Mouse (Mus musculus) heart, embryonic 16.5 days (tissue): Measurements from ENCODE around the gene Hivep3. TPM values are rescaled to one million over a fixed set of nuclear protein-coding genes. Genes with fewer than 3 reads are reported as not detected.

Experiments
- ATAC-seq: fragments of 200-750 bp; cut with Nextera tagmentation; replicated peaks from 2 replicates; pipeline ENCODE4 v1.8.0; 2017; ENCODE audit warnings: moderate number of reproducible peaks; ENCODE audit not compliant: insufficient read depth, low FRiP score; ENCODE audit errors: extremely low read depth
- H3K27ac ChIP-seq: fragments of 300-500 bp; sonication (generic); 2 replicates; pipeline ENCODE4 v1.5.1; 2014; ENCODE audit warnings: mild to moderate bottlenecking, low read length, control low read depth, moderate library complexity
- H3K27me3 ChIP-seq: fragments of 300-500 bp; sonication (generic); 2 replicates; pipeline ENCODE4 v1.6.1; 2014; ENCODE audit warnings: low read length, mixed read lengths; ENCODE audit not compliant: control insufficient read depth, insufficient read depth
- H3K36me3 ChIP-seq: fragments of 300-500 bp; sonication (generic); 2 replicates; pipeline ENCODE4 v1.6.1; 2014; ENCODE audit not compliant: control insufficient read depth, insufficient read depth
- H3K4me1 ChIP-seq: fragments of 300-500 bp; sonication (generic); 2 replicates; pipeline ENCODE4 v1.6.1; 2014; ENCODE audit warnings: low read length, mixed read lengths; ENCODE audit not compliant: control insufficient read depth, insufficient read depth
- H3K4me2 ChIP-seq: fragments of 300-500 bp; sonication (generic); 2 replicates; pipeline ENCODE4 v1.6.1; 2014; ENCODE audit warnings: low read depth, mild to moderate bottlenecking, control low read depth, low read length
- H3K4me3 ChIP-seq: fragments of 300-500 bp; sonication (generic); 2 replicates; pipeline ENCODE4 v1.5.1; 2014; ENCODE audit warnings: mild to moderate bottlenecking, control low read depth, low read length
- H3K9ac ChIP-seq: fragments of 300-500 bp; sonication (generic); 2 replicates; pipeline ENCODE4 v1.6.1; 2014; ENCODE audit warnings: low read length, control low read depth
- H3K9me3 ChIP-seq: fragments of 300-500 bp; sonication (generic); replicated peaks from 2 replicates; pipeline ENCODE4 v1.6.1; 2016; ENCODE audit warnings: low read length; ENCODE audit not compliant: control insufficient read depth
- WGBS: fragments of 180-500 bp; shearing (Covaris S2); extraction: QIAGEN DNeasy Blood & Tissue Kit; methylation state at CpG from one replicate; pipeline ENCODE4 v1.1.7; 2014; 5-methylcytosine and 5-hydroxymethylcytosine counted together
- polyA plus RNA-seq: library from polyadenylated mRNA; unstranded; fragments of >200 nt; fragmentation: Nextera tagmentation; extraction: Ambion mirVana; gene quantifications from 2 replicates; pipeline ENCODE4 v1.2.1, GENCODE M21; 2015

The Hivep3 gene
- polyA plus RNA-seq, 1 experiment from 2014 or later = 9.4 TPM

DNA sequence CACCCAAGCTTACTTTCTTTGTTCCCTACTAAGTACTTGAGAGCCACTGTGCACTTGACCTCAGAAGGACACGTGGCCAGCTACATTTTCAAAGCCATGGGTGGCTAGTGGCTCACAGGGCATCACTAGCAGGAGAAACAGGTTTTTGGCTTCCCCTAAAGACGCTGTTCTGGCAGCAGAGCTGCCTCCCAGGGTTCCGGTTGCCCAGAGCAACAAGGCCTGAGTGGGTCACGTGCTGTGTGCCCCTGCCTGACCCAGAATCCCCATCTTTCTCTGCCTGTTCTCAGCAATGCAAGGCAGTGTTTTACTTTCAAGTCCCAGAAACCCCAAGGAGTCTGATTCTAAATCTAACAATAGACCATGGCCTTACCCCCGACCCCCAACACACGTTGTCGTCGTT, 198.3 kb downstream of the Hivep3 start:
- H3K27me3 ChIP-seq = no peaks in the 10 kb centered on the region
- no peak overlapping the region for H3K9ac ChIP-seq
- WGBS = 72% methylated on average over 8 of the region's 8 CpGs
- no peak overlapping the region for H3K27ac ChIP-seq
- H3K4me3 ChIP-seq = no peak overlapping the region
- no peaks in the 10 kb centered on the region for H3K36me3 ChIP-seq
- no peak overlapping the region for H3K4me2 ChIP-seq
- no peaks in the 10 kb centered on the region for H3K4me1 ChIP-seq
- H3K9me3 ChIP-seq = no peaks in the 10 kb centered on the region
- ATAC-seq = no peak

DNA sequence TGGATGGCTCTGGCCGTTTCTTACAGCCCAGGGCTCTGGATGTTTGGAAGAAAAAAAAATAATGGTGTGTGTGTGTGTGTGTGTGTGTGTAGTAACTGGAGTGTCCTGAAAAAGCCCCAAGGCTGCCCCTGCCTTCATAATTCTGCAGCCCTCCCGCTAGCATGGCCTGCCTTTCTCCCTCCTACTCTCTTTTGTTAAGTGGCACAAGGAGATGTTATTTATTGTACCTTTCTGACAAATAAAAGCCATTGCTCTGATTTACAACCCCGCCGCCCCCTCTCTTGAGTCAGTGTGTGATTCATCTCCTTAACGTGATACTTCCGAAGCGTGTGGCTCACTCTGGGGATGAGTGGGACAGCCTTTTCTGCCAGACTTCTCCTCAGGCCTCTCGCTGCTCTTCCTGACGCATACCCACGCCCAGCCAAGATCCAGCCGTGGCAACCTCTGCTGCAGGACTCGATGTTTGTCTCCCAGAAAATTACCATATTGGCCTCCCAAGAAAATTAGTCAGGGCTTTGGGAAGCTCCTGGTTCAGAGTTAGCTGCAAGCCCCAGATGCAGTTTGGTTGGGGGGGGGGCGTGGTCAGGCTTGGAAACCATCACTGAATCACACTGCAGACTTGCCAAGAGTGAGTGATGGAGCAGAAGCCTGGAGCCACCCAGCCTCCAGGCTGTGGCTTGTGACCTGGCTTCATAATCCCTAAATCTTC, 199.1 kb downstream of the Hivep3 start:
- no peak overlapping the region for H3K27ac ChIP-seq
- H3K4me3 ChIP-seq = no peak overlapping the region
- H3K36me3 ChIP-seq = no peaks in the 10 kb centered on the region
- ATAC-seq = no peak
- no peaks in the 10 kb centered on the region for H3K9me3 ChIP-seq
- H3K27me3 ChIP-seq = no peaks in the 10 kb centered on the region
- H3K4me2 ChIP-seq = no peak overlapping the region
- WGBS = 74% methylated on average over 13 of the region's 13 CpGs
- no peak overlapping the region for H3K9ac ChIP-seq
- H3K4me1 ChIP-seq = peaks cover 3% of the 10 kb centered on the region

- no peaks in the 10 kb centered on the region for H3K27me3 ChIP-seq
- H3K27ac ChIP-seq = no peak overlapping the region
- ATAC-seq = no peak
- no peak overlapping the region for H3K9ac ChIP-seq
- H3K4me2 ChIP-seq = no peak overlapping the region
- H3K36me3 ChIP-seq = no peaks in the 10 kb centered on the region
- WGBS = 66% methylated on average over 4 of the region's 4 CpGs
- H3K4me1 ChIP-seq = peaks cover 10% of the 10 kb centered on the region
- no peak overlapping the region for H3K4me3 ChIP-seq
- H3K9me3 ChIP-seq = no peaks in the 10 kb centered on the region
These were observed 201.3 kb downstream of the Hivep3 start for GRCm38 (mm10) chr4:119934901-119935300.

DNA sequence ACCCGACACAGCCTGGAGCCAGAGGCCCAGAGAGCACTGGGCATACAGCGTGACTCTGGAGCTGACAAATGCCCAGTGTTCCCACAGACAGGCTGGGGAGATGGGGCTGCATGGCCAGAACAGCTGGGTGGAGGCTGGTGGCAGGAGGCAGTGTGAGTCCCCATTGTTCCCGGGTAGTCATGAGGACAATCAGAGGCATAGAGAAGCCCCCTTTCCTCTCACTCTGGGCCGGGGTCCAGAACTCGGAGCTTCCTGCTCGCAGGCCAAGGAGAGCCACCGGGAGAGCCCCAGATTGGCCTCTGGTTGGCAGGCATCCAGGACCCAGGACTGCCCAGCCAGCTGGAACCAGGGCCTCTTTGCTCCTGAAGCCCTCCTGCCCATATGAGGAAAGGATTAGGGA, 204.3 kb downstream of the Hivep3 start:
- H3K9ac ChIP-seq = peak overlapping the region; percentile 14; the same call in 1 of the 2 replicates

GRCm38 (mm10) chr4:119938518-119938917, 204.9 kb downstream of the Hivep3 start:
- H3K9ac ChIP-seq = no peak overlapping the region
- H3K4me1 ChIP-seq = peaks cover 10% of the 10 kb centered on the region
- no peak overlapping the region for H3K27ac ChIP-seq
- no peak overlapping the region for H3K4me3 ChIP-seq
- no peaks in the 10 kb centered on the region for H3K36me3 ChIP-seq
- no peak overlapping the region for H3K4me2 ChIP-seq
- H3K27me3 ChIP-seq = no peaks in the 10 kb centered on the region
- ATAC-seq = no peak
- WGBS = 83% methylated on average over 4 of the region's 4 CpGs
- no peaks in the 10 kb centered on the region for H3K9me3 ChIP-seq

More for the DNA sequence above, 204.3 kb downstream of the Hivep3 start:
- Histone ChIP-seq H3K4me1 (peaks cover 10% of the 10 kb centered on the region), H3K27ac (peak overlapping the region; percentile 17; the same call in 1 of the 2 replicates), H3K36me3 (no peaks in the 10 kb centered on the region), H3K4me2 (no peak overlapping the region), H3K27me3 (no peaks in the 10 kb centered on the region), H3K9me3 (no peaks in the 10 kb centered on the region), H3K4me3 (no peak overlapping the region)
- peak; percentile 49; the same call in 1 of the 2 replicates for ATAC-seq
- WGBS = 22% methylated on average over 7 of the region's 7 CpGs

DNA sequence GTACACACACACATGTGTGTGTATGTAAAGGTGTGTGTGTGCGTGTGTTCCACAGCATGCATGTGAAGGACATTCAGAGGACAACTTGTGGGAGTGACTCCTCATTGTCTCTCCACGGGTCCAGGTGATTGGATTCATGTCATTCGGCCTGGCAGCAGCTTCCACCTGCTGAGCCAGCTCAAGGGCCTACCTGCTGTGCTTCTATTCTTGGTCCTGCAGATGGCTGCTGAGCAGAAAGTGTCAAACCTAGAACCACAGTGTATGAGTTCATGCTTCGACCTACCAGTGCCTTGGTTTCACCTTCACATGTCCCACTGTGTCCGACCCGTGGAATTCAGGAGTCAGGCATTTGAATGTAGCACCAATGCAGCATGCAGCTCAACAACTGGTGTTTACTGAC, 206.2 kb downstream of the Hivep3 start:
- no peak overlapping the region for H3K4me3 ChIP-seq
- H3K27ac ChIP-seq = no peak overlapping the region
- H3K27me3 ChIP-seq = no peaks in the 10 kb centered on the region
- WGBS = 79% methylated on average over 6 of the region's 6 CpGs
- no peak overlapping the region for H3K9ac ChIP-seq
- ATAC-seq = no peak
- H3K4me1 ChIP-seq = peaks cover 10% of the 10 kb centered on the region
- H3K4me2 ChIP-seq = no peak overlapping the region
- H3K36me3 ChIP-seq = no peaks in the 10 kb centered on the region
- H3K9me3 ChIP-seq = peaks cover under 1% of the 10 kb centered on the region; the same call in 1 of the 2 replicates

DNA sequence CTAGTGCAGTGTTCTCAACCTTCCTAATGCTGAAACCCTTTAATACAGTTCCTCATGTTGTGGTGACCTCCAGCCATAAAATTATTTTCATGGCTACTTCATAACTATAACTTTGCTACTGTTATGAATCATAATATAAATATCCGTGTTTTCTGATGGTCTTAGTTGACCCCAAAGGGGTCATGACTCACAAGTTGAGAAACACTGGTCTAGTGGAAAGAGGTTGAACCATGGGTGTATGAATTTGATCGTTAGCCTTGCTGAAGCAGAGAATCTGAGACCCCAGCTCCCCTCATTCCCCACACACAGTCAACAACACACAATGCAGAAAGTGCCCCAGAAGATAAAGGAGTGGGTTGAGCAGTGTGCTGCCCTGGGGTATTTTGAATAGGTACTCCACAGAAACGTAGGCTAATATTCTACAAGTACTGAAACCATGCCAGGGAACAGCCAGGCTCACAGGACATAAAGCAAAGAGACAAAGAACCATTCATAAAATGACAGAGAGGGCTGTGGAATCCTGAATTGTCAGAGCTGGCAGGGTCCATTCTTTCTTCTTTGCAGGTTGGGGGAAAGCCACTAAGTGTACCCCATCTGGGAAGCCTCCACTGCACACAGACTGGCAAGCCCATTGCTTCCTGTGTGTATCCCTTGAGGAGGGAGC, 212.8 kb downstream of the Hivep3 start:
- ATAC-seq = no peak
- Histone ChIP-seq H3K9me3 (peaks cover 7% of the 10 kb centered on the region), H3K27me3 (no peaks in the 10 kb centered on the region), H3K9ac (no peak overlapping the region), H3K4me2 (no peak overlapping the region), H3K4me1 (peaks cover 15% of the 10 kb centered on the region), H3K27ac (no peak overlapping the region), H3K36me3 (no peaks in the 10 kb centered on the region), H3K4me3 (no peak overlapping the region)
- 62% methylated on average over 3 of the region's 3 CpGs for WGBS

DNA sequence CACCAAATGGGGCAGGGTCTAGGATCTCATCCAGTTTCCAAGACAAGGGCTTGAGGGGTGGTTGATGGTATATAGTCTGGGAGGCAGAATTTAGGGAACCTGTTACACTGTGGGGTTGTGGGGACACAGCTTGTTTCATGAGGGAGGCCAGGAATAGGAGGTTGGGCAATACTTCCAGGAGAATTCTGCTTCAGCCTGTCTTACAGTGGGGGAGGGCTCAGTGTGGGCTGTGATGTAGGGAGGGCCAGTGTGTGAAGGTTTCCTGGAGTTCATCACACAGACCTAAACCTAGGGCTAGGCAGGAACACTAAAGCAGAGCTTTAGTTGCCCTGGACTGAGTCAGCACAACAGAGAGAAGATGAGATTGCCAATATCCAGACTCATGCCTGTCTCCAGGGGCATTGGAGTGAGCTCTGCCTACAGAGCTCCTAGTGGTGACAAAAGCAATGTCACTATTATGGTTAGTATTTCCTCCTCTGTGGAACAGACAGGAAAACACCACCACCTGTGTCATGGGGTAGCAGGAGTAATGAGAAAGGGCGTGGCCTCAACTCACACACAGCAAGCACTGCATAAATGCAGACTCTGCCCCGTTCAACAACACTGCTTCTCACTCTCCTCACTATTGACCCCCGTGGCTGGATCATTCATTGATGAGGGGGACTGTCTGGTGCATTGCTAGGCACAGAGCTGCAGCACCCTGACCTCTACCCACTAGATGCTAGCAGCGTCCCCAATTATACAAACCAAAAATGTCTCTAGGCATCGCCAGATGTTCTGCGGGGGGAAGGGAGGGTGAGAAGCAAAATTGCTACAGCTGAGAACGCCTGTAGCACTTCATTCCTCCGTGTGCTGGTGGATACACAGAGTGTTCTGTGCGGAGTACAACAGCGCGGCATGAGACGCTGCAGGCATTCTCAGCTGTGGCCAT, 213.9 kb downstream of the Hivep3 start:
- Histone ChIP-seq H3K27ac (no peak overlapping the region), H3K4me1 (peaks cover 15% of the 10 kb centered on the region), H3K4me2 (no peak overlapping the region), H3K9ac (no peak overlapping the region), H3K4me3 (no peak overlapping the region), H3K27me3 (no peaks in the 10 kb centered on the region), H3K9me3 (peaks cover 7% of the 10 kb centered on the region), H3K36me3 (no peaks in the 10 kb centered on the region)
- 0 out of 2 replicates have a peak, but pooled peaks have one; percentile 6 for ATAC-seq
- 71% methylated on average over 12 of the region's 12 CpGs for WGBS
